Mouse (Mus musculus): ENCODE data around the gene Sh3bp5.
"Not testable (repeated sequence)": the region's sequence is repeated elsewhere in the genome, so short reads cannot be mapped to it uniquely, and the experiment has no call there.

Sh3bp5 gene

DNA sequence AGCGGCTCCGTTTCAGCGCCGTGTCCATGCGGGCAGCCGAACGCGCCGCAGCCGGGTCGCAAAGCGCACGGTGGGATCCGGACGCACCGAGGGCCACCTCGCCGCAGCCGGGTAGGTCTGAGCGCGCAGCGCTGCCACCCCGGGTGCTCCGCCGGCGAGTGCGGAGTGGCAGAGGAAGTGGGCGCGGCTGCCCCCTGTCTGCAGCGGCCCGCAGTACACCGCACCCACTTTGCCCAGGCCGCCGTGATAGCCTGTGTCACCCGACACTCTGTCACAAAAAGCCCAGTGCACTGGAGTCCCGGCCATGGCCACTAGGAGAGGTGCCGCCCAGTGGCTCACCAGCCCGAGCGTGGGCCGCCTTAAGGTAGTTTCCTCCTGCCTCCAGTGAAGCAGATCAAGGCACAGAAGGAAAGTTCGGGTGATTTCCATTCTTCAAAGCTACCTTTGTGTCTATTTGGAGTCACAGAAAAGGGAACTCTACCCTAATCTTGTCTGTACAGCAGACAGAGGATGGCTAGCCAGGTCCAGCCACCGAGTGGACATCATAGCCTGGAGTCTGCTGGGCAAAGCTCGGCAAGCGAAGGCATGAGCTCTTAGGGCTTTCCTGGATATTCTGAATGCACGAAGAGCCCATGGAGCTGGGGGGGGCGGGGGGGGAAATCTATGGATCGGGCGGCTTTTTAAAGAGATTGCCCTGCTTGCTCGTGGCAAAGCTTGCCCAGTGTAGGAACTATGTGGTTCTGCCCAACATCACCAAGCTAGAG lies at the start of gene Sh3bp5:
Gene Sh3bp5 (minus strand): TSS at position 149 of the 764 bp plus-strand sequence.
- ATAC-seq (ENCODE audit: insufficient number of reproducible peaks, low FRiP score, low TSS enrichment), result peak; percentile 95

DNA sequence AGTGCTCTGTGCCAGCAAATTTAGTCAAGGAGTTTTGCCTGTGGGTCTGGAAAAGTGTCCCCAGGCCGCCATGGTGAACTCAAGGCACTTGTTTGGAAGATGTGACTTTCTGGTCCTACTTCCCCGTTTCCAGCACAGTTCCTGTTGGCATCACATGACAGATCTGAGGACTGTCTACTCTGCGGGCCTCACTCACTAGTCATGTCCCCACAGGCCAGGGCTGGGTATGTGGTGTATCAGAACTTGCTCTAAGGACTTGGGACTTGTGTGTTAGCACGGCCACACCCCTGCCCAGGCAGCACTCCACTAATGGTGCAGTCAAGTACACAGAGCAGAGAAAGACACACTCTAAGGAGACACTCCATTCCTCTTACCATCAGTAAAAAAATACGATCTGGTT lies 46.5 kb upstream of the Sh3bp5 start:
- no peak for ATAC-seq (ENCODE audit: insufficient number of reproducible peaks, low FRiP score, low TSS enrichment)

- no peak for ATAC-seq (ENCODE audit: insufficient number of reproducible peaks, low FRiP score, low TSS enrichment)
These were observed 37.4 kb upstream of the Sh3bp5 start for GRCm38 (mm10) chr14:31473297-31473696.

- ATAC-seq (ENCODE audit: insufficient number of reproducible peaks, low FRiP score, low TSS enrichment), result peak; percentile 64; the same call in 1 of the 2 replicates
These were observed 36.7 kb upstream of the Sh3bp5 start for GRCm38 (mm10) chr14:31472451-31473061.

GRCm38 (mm10) chr14:31469711-31470110 lies 33.8 kb upstream of the Sh3bp5 start:
- no peak for ATAC-seq (ENCODE audit: insufficient number of reproducible peaks, low FRiP score, low TSS enrichment)

GRCm38 (mm10) chr14:31464176-31464575 lies 28.3 kb upstream of the Sh3bp5 start:
- ATAC-seq (ENCODE audit: insufficient number of reproducible peaks, low FRiP score, low TSS enrichment), result no peak

DNA sequence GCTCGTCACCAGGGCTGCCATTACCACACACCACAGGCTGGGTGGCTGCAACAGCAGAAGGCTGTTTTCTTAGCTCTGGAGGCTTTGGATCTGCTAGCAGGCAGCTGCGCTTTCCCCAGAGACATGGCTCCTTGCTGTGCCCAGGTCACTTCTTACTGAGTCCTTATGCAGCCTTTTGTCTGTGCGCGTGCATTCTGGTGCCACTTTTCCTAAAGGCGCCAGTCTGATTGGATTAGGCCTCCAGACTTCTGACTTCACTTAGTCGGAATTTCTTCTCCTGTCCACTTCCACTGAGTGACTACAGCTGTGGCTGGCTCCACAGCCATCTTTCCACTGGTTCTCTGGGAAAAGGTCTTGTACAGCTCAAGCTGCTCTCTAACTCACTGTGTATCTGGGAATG lies 27.0 kb upstream of the Sh3bp5 start:
- ATAC-seq (ENCODE audit: insufficient number of reproducible peaks, low FRiP score, low TSS enrichment), result no peak

GRCm38 (mm10) chr14:31462226-31462625 lies 26.3 kb upstream of the Sh3bp5 start:
- ATAC-seq (ENCODE audit: insufficient number of reproducible peaks, low FRiP score, low TSS enrichment), result not testable (repeated sequence)

- no peak for ATAC-seq (ENCODE audit: insufficient number of reproducible peaks, low FRiP score, low TSS enrichment)
These were observed 22.1 kb upstream of the Sh3bp5 start for GRCm38 (mm10) chr14:31458006-31458405.

DNA sequence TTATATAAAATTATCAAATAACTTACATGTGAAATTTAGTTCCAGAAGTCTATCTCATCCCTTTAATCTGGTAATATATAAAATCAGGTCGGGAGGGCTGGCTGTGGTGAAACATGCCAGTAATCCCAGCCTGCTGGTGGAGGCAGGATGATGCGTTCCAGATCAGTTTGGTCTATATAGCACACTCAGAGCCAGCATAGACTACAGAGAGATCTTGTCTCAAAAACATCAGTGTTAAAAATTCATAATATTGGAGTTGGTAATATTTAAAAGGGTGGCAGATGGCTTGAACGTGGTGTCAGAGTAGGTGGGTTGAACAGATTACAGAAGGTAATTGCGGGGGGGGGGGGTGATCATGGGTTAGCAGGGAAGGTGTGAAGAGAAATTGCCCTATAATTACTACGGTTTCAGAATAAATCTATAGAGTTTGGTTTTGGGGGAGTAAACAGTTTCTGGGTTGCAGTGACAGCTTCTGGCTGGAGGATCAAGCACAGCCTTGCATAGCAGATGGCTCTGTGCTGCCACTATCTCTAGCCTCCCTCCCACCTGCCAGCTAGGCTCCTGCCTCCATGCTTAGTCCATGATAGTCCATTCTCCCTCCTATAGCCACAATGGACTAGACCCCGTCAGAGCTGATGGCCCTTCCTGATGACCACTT lies 20.3 kb upstream of the Sh3bp5 start:
- ATAC-seq (ENCODE audit: insufficient number of reproducible peaks, low FRiP score, low TSS enrichment), result no peak

- no peak for ATAC-seq (ENCODE audit: insufficient number of reproducible peaks, low FRiP score, low TSS enrichment)
These were observed 19.1 kb upstream of the Sh3bp5 start for GRCm38 (mm10) chr14:31454849-31455566.

DNA sequence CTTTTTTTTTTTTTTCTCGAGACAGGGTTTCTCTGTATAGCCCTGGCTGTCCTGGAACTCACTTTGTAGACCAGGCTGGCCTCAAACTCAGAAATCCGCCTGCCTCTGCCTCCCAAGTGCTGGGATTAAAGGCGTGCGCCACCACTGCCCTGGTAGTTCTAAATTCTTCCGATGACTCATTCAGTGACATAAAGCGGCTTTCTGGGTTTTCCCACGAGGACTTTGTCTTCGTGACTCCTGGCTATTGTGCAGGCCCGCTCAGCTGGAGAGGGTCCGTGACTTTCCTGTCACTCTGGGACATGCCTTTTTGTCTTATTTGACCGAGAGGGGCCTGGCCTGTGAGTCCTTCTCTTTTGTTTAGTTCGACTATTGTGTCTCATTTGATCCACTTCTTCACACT lies 18.1 kb upstream of the Sh3bp5 start:
- ATAC-seq (ENCODE audit: insufficient number of reproducible peaks, low FRiP score, low TSS enrichment), result not testable (repeated sequence)

GRCm38 (mm10) chr14:31448994-31449393 lies 13.1 kb upstream of the Sh3bp5 start:
- no peak for ATAC-seq (ENCODE audit: insufficient number of reproducible peaks, low FRiP score, low TSS enrichment)

GRCm38 (mm10) chr14:31443616-31444015 lies 7.7 kb upstream of the Sh3bp5 start:
- ATAC-seq (ENCODE audit: insufficient number of reproducible peaks, low FRiP score, low TSS enrichment), result no peak

DNA sequence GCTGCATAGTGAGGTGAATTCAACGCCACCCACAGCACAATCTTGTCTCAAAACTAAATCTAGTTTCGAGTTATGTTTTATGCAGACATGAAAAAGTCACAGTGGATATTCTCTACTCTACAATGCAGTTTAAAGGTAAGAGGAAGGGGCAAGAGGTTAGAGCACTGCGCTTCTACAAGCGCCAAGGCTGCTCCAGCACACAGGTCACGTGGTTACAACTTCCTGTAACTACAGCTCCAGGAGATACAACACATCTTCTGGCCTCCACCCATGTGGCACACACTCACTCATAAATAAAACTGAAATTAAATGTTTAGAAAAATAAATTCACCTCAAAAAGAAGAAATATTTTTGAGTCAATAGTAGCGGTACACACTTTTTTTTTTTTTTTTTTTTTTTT lies 4.8 kb upstream of the Sh3bp5 start:
- no peak for ATAC-seq (ENCODE audit: insufficient number of reproducible peaks, low FRiP score, low TSS enrichment)

DNA sequence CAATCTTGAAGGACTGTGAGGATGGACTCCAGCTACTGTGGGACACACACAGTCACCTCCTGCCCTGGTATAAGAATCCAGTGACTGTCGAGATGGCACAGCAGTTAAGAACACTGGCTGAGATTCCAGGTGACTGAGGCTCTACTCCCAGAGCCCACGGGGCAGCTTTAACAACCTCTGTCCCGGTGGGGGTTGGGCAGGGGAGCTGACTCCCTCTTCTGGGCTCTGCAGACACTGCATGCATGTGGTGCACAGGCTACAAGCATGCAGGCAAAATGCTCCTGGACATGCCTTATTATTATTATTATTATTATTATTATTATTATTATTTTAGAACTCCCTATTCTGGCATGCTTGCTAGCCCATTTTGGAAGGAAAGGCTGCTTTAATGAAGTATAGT lies 4.4 kb upstream of the Sh3bp5 start:
- no peak for ATAC-seq (ENCODE audit: insufficient number of reproducible peaks, low FRiP score, low TSS enrichment)

DNA sequence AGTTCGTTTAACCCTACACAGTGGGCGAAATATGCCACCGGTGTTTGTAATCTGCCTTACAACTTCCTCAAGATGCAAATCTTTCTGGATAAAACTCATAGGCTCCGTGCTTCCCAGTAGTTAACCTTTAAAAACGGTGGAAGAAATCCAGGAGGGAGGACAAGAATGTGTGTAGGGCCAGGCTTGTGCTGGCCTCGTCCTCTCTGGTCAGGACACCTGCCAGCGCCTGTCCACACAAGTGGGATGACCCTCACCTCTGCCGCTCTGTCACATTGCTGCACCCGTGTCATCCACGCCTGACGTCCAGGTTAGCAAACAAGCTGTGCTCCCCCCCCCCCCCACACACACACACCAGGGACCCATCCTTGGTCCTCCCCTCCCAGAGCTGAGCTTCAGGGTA lies 3.4 kb upstream of the Sh3bp5 start:
- ATAC-seq (ENCODE audit: insufficient number of reproducible peaks, low FRiP score, low TSS enrichment), result no peak

DNA sequence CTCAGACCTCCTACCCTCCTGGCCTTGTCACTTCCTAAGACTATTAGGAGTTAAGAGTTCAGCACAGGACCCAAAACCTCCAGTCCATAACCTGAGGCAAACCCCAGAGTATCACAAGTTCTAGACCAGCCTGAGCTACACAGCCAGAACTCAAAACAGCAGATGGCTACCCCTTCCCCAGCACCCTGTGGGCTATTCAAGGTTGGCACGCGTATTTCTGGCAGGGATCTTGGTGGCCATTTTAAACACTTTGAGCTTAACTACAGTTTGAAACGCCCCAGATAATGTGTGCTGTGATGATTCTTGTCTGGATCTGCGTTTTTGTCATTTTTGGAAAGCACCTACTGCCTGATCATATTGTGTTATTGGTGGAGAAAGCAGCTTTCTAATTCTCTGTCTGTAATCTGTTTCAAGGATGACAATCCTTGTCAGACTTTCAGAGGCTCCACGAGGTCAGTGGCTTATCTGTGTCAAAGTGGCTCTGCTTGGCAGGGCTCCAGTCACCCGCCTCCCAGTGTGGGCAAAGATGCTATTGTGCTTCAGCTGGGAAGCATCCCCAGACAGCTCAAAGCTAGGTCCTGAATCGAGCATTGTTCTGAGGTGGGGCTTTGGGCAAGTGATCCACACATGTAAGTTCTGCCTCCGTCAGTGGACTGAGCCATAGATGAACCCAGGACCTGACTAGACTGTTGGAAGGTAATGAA lies 2.1 kb upstream of the Sh3bp5 start:
- no peak for ATAC-seq (ENCODE audit: insufficient number of reproducible peaks, low FRiP score, low TSS enrichment)

DNA sequence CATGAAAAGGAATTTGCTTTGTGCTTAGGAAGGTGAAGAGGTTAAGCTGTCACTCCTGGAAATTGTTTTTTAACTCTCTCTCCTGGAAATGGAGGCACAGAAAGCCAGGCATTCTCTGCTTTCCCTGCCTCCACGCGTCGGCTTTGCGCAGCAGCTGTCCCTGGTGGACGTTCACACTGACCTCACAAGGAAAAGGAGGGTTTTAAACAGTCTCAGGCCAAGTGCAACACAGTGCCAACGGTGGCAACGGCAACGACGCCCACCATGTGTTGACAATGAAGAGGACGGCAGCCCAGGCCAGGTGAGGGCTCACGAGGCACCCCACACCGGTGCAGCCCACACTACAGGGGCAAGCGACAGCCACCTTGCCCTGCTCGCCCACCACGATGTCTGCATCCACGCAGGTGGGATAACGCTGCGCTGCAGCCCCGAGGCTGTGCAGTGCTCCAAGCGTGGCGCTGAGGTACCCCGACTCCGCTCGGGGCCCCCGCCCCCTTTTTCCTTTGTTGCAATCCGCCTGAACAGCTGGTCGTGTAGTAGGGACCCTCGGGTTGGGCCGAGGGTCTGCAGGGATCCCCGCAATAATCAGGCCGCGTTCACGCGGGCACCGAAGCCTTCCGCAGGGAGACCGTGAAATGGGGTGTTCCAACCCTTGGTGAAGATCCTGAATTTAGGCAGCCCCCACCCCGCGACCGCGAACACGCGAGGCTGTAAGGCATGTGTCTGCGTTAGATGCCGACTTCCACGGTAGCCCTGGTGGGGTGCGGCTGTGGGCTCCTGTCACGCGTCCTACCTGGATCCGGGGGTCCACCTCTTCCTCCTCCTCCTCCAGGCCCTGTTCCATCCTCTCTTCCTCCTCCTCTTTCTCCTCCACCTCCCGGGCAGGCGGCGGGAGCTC lies 611 bp downstream of the Sh3bp5 start:
- ATAC-seq (ENCODE audit: insufficient number of reproducible peaks, low FRiP score, low TSS enrichment), result peak; percentile 27; the same call in 1 of the 2 replicates
